Mouse (Mus musculus) olfactory bulb, adult 2 months (tissue): ENCODE data around the gene Prdx2.
A peak's percentile ranks its signal among the peaks of the same experiment; 100 is the strongest.

Experiments used
- CTCF ChIP-seq: fragments of 200-500 bp; IDR thresholded peaks from 2 replicates; pipeline ENCODE4 v1.5.1; 2012; ENCODE audit warnings: low read depth, mild to moderate bottlenecking, low read length, moderate library complexity; ENCODE audit not compliant: insufficient read depth
- POLR2A ChIP-seq: fragments of 200-500 bp; IDR thresholded peaks from 2 replicates; pipeline ENCODE4 v1.6.1; 2012; ENCODE audit warnings: mild to moderate bottlenecking, low read depth, low read length, moderate library complexity; ENCODE audit not compliant: insufficient read depth

DNA sequence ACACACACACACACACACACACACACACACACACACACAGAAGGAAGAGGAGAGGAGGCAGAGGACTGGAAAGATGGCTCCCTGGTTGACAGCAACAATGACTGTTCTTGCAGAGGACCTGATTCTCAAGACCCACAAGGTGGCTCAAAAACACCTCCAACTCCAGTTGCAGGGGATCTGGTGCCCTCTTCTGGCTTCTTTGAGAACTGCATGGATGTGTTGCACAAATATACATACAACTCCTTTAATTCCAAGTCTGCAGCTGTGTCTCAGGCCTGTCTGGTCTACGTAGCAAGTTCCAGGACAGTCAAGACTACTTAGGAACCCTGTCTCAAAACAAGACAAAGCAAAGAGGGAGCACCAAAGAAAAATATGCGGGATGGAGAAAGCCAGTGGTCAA is 12.6 kb upstream of the Prdx2 start:
- TF ChIP-seq CTCF = peak; percentile 38; the same call in 1 of the 2 replicates
- TF ChIP-seq POLR2A = no peak
